Mouse (Mus musculus) splenic B cell, adult 2 months (primary cell): Measurements from ENCODE around the gene Bmt2.

Experiments
- DNase-seq: peaks from one replicate; pipeline ENCODE4 v3.0.0-alpha.2; 2011; ENCODE audit warnings: low read depth, low spot score
- H3K27me3 ChIP-seq: 2 replicates; pipeline ENCODE4 v1.6.1; 2012; ENCODE audit warnings: mild to moderate bottlenecking, low read length, moderate library complexity, mixed read lengths; ENCODE audit not compliant: control insufficient read depth, poor library complexity, insufficient read depth, severe bottlenecking
- H3K36me3 ChIP-seq: 2 replicates; pipeline ENCODE4 v1.6.1; 2012; ENCODE audit warnings: mild to moderate bottlenecking, low read length, moderate library complexity, mixed read lengths; ENCODE audit not compliant: control insufficient read depth, poor library complexity, insufficient read depth, severe bottlenecking

Bmt2 gene

GRCm38 (mm10) chr6:13606921-13607620 lies 70.7 kb downstream of the Bmt2 start:
- no peaks in the 10 kb centered on the region for H3K27me3 ChIP-seq
- DNase-seq, result no peak
- H3K36me3 ChIP-seq, result peaks cover 4% of the 10 kb centered on the region; the same call in 1 of the 2 replicates

- no peak for DNase-seq
- peaks cover 4% of the 10 kb centered on the region; the same call in 1 of the 2 replicates for H3K36me3 ChIP-seq
- H3K27me3 ChIP-seq, result no peaks in the 10 kb centered on the region
Observed at GRCm38 (mm10) chr6:13606394-13606793, 71.4 kb downstream of the Bmt2 start.

- Histone ChIP-seq H3K36me3 (peaks cover 4% of the 10 kb centered on the region; the same call in 1 of the 2 replicates), H3K27me3 (no peaks in the 10 kb centered on the region)
- peak; percentile 28 for DNase-seq
Observed at GRCm38 (mm10) chr6:13603134-13603533, 74.6 kb downstream of the Bmt2 start.

GRCm38 (mm10) chr6:13601587-13601986 lies 76.2 kb downstream of the Bmt2 start:
- no peaks in the 10 kb centered on the region for H3K27me3 ChIP-seq
- H3K36me3 ChIP-seq, result peaks cover 4% of the 10 kb centered on the region; the same call in 1 of the 2 replicates
- peak; percentile 80 for DNase-seq

- DNase-seq, result no peak
- Histone ChIP-seq H3K27me3 (no peaks in the 10 kb centered on the region), H3K36me3 (peaks cover 2% of the 10 kb centered on the region; the same call in 1 of the 2 replicates)
Observed at GRCm38 (mm10) chr6:13598239-13598923, 79.4 kb downstream of the Bmt2 start.

GRCm38 (mm10) chr6:13592729-13593345 lies 84.9 kb downstream of the Bmt2 start:
- Histone ChIP-seq H3K36me3 (peaks cover under 1% of the 10 kb centered on the region; the same call in 1 of the 2 replicates), H3K27me3 (no peaks in the 10 kb centered on the region)
- DNase-seq, result no peak

GRCm38 (mm10) chr6:13586560-13586959 lies 91.2 kb downstream of the Bmt2 start:
- DNase-seq, result no peak
- Histone ChIP-seq H3K36me3 (peaks cover 4% of the 10 kb centered on the region; the same call in 1 of the 2 replicates), H3K27me3 (no peaks in the 10 kb centered on the region)

GRCm38 (mm10) chr6:13586154-13586553 lies 91.6 kb downstream of the Bmt2 start:
- no peak for DNase-seq
- Histone ChIP-seq H3K27me3 (no peaks in the 10 kb centered on the region), H3K36me3 (peaks cover 5% of the 10 kb centered on the region; the same call in 1 of the 2 replicates)

- Histone ChIP-seq H3K27me3 (no peaks in the 10 kb centered on the region), H3K36me3 (peaks cover 5% of the 10 kb centered on the region; the same call in 1 of the 2 replicates)
- no peak for DNase-seq
Observed at GRCm38 (mm10) chr6:13584788-13585187, 93.0 kb downstream of the Bmt2 start.

- DNase-seq, result no peak
- no peaks in the 10 kb centered on the region for H3K27me3 ChIP-seq
- H3K36me3 ChIP-seq, result peaks cover 3% of the 10 kb centered on the region; the same call in 1 of the 2 replicates
Observed at GRCm38 (mm10) chr6:13582075-13582474, 95.7 kb downstream of the Bmt2 start.
